8 mouse cellular contexts compared by ENCODE assay signal in genomic region chr4:44232771-44233712, GRCm38 (mm10). TPM values are rescaled to one million over a fixed set of nuclear protein-coding genes. Genes with fewer than 3 reads are reported as not detected.
DNase-seq lines count a peak whose midpoint lies in the region; ATAC-seq and TF ChIP-seq lines count a peak whose summit lies in the region.

No protein-coding gene starts in this region.

- intact Hi-C loops in left cerebral cortex, postnatal 4 days (cut with DNase I): no loop called here

- no peaks in the 10 kb centered on the region for H3K27me3 ChIP-seq in hindbrain, postnatal 0 days (ENCODE audit: insufficient read depth, low read length)
- no peaks in the 10 kb centered on the region for H3K27me3 ChIP-seq in midbrain, embryonic 10.5 days (ENCODE audit: low read depth, poor library complexity, severe bottlenecking)

- H3K4me3 ChIP-seq in hindbrain, postnatal 0 days (ENCODE audit: low read length): peak overlapping the region; percentile 74
- peak overlapping the region; percentile 84 for H3K4me3 ChIP-seq in midbrain, embryonic 10.5 days

- H3K9ac ChIP-seq in hindbrain, postnatal 0 days (replicated peaks; ENCODE audit: low read length): peak overlapping the region; percentile 81

- peaks cover 7% of the 10 kb centered on the region; the same call in 1 of the 2 replicates for H3K4me1 ChIP-seq in hindbrain, postnatal 0 days (ENCODE audit: insufficient read depth, low read length)
- peaks cover 48% of the 10 kb centered on the region for H3K4me1 ChIP-seq in midbrain, embryonic 10.5 days

- ATAC-seq in hindbrain, postnatal 0 days: peak; percentile 59

- H3K4me2 ChIP-seq in hindbrain, postnatal 0 days (ENCODE audit: low read depth, low read length): peak overlapping the region; percentile 82

- H3K9me3 ChIP-seq in hindbrain, postnatal 0 days (ENCODE audit: low read length): no peaks in the 10 kb centered on the region
- H3K9me3 ChIP-seq in midbrain, embryonic 10.5 days (replicated peaks): no peaks in the 10 kb centered on the region

- peak; percentile 4; the same call in 1 of the 2 replicates for TF ChIP-seq CTCF in hindbrain, postnatal 0 days (IDR thresholded peaks at IDR 0.05; ENCODE audit: low read depth)

- H3K27ac ChIP-seq in hindbrain, postnatal 0 days: peak overlapping the region; percentile 86
- peak overlapping the region; percentile 95 for H3K27ac ChIP-seq in midbrain, embryonic 10.5 days (replicated peaks)

- peak; percentile 63 for DNase-seq in adipocyte (ENCODE audit: low spot score)
- DNase-seq in cerebellum, postnatal 36 days: peak; percentile 41
- DNase-seq in gastrocnemius, postnatal 10 days: peak; percentile 52
- peak; percentile 58 for DNase-seq in hindbrain, postnatal 0 days (ENCODE audit: low spot score)
- DNase-seq in left cerebral cortex, postnatal 4 days: peak; percentile 73
- peak; percentile 81 for DNase-seq in midbrain, embryonic 10.5 days (ENCODE audit: low spot score)
- DNase-seq in spleen, adult 12 weeks (ENCODE audit: low spot score): peak; percentile 21
- no peak for DNase-seq in c-Kit-positive CD71-positive TER-119-positive erythroid progenitor cells, embryonic 14.5 days (ENCODE audit: low spot score)

- H3K36me3 ChIP-seq in hindbrain, postnatal 0 days (ENCODE audit: insufficient read depth, low read length): no peaks in the 10 kb centered on the region
- no peaks in the 10 kb centered on the region for H3K36me3 ChIP-seq in midbrain, embryonic 10.5 days

- under 1% methylated on average over 41 of the region's 68 CpGs for WGBS in hindbrain, postnatal 0 days
- WGBS in midbrain, embryonic 10.5 days: under 1% methylated on average over 32 of the region's 68 CpGs

RNA-seq across cellular contexts. Expression of gene Rnf38, which starts 0.5 kb away (rescaled TPM):
- 10 to 100 TPM; 18.8 to 27.7 TPM for total RNA-seq in gastrocnemius, postnatal 10 days (2021)
- 82.3 and 96.3 TPM in 2 replicates for total RNA-seq in hindbrain, postnatal 0 days (2014; rRNA removed)
- polyA plus RNA-seq in hindbrain, postnatal 0 days (2015; fragmentation: Nextera tagmentation; extraction: Ambion mirVana): 14.1 and 15.6 TPM in 2 replicates
- 100 to 1,000 TPM; 111 to 113 TPM for total RNA-seq in left cerebral cortex, postnatal 4 days (2021)
- 29.0 and 38.6 TPM in 2 replicates for polyA plus RNA-seq in midbrain, embryonic 10.5 days (2016; fragmentation: Nextera tagmentation; extraction: Ambion mirVana)
